Mouse (Mus musculus) megakaryocyte, embryonic 14.5 days (primary cell): ENCODE results near the gene Maml2.

Experiments used
- FLI1 ChIP-seq: IDR thresholded peaks from 2 replicates; pipeline ENCODE4 v1.6.1; 2012; ENCODE audit warnings: low read length, inconsistent platforms, mixed read lengths
- GATA1 ChIP-seq: IDR thresholded peaks from 3 replicates; pipeline ENCODE4 v1.6.1; 2012; ENCODE audit warnings: mixed read lengths, low read length, inconsistent platforms, borderline replicate concordance

- no peak for TF ChIP-seq GATA1
- no peak for TF ChIP-seq FLI1
Observed at GRCm38 (mm10) chr9:13555973-13556481, 258.3 kb downstream of the Maml2 start.
